Mouse (Mus musculus) v-Abl transformed pro-B cells (cell line): ENCODE results near the gene Usp36.

Experiments
- in situ Hi-C, 2 experiments: fragments of 400-800 bp; cut with MboI; formaldehyde crosslinking; loops; one replicate each; pipeline ENCODE4 v1.15.1; 2025; ENCODE audit not compliant: unreplicated experiment in 2 of 2

Usp36 gene

DNA sequence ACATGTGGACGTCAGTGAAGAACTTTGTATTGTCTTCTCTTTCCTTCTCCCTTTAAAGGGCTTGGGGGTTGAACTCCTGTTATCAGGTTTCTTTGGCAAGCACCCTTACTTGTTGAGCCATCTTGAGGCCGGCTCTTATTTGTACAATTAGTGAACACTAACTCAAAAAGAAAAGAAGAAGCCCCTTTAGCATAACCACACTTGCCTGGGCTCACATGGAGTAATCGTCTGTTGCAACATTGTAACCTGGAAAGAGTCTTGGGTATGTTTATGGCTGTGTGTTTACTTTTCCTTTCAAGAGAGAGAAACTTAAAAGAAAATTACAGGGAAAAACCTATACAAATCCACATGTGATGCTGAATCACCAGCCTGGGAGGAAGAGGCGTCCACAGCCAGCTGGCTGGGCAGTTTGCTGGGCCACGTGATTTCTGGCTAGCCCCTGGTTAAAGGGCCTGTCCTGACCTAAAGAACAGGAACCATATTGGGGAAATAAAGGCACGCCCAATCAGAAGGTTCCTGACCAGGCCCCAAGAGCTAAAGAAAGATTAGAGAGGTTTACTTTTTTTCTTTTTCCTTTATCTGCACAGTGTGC, 22.2 kb upstream of the Usp36 start:
- in situ Hi-C loops = loop anchor here in 1 of 2 experiments (25.0 kb wide), 1 partner anchor 925 kb away; no protein-coding TSS in a partner anchor

DNA sequence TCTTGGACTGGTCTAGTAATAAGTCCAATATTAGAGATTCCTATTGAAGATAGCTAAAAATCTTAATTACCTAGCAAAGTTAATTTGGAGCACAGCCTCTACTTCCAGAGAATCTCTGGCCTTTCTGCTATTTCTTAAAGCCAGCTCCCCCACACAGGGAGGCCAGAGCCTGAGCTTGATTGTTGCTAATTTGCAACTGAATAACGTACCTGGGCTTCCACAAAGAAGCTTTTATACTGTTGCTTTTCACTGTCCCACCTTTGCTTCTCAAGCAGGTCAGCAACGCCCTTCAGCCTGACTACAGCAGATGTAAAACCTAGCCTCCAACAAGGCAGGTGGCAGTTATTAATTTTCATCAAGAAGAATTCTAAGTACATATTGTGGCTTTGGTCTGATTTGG, 17.9 kb upstream of the Usp36 start:
- in situ Hi-C loops = loop anchor here in 1 of 2 experiments (25.0 kb wide), 1 partner anchor 921 kb away; no protein-coding TSS in a partner anchor

DNA sequence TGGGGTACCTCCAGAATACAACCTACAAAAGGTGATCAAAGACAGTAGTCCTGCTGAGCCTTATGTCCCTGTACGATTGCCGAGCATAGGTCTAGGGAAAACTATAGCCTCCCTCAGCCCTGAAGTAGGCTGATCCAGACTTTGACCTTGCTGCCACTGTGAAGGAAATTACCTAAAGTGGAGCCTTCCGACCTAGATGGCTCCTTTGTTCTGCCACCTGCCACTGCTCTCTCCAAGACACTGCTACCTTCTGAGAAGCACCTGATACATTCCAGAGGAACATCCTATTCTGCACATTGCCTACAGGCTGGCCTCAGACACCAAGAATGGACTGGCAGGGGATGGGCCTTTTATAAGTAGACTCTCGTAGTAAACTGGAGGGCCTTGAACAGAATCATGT, 13.9 kb upstream of the Usp36 start:
- in situ Hi-C loops = loop anchor here in 1 of 2 experiments (25.0 kb wide), 1 partner anchor 917 kb away; no protein-coding TSS in a partner anchor

DNA sequence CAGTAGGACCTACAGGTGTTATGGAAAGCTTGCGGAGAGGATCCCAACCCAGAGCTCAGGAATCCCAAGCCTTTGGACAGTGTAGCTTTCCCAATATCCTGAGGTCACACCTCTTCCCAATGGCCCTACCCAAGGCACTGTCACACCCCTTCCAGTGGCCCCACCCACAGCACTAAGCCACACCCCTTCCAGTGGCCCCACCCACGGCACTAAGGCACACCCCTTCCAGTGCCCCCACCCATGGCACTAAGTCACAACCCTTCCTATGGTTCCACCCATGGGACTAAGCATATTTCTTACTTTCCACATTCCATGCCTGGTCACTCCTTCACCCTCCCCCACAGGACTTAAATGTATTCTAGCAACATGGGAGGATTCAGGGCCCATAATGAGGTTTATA, 8.8 kb upstream of the Usp36 start:
- in situ Hi-C loops = no loop called here

DNA sequence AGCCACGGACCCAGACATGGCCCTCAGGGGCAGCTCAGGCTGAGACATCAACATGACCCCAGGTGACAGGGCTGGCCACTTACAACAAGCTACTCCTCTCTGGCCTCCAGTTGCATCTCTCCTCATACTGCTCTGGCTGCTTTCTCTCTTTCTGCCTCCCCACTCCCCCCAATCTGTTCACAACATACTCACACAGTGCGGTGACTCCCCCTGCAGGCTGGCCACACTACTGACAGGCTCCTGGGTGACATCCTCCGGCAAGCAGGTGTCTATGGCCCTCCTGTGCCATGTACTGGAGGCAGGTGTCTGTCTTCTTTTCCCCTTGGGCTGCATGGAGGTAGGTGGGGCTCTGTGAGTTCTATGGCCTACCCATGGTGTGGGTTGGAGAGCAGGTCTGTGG, 7.9 kb upstream of the Usp36 start:
- in situ Hi-C loops = no loop called here

DNA sequence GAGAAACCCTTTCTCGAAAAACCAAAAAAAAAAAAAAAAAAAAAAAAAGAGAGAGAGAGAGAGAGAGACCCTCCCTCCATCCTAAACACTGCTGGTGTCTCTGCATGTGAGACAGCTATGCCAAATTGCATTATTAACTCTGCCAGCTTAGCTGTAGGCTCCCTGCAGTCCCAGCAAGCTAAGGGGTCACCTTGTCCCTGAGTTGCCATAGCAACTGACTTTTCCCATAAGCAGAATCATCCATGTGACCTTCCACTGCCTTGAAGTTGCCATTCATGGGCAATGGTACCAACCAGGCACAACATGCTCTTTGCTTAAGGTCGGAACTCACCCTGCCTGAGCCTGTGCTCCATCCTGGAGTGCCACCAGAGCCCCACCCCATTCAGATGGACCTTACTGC, 5.0 kb upstream of the Usp36 start:
- in situ Hi-C loops = no loop called here

DNA sequence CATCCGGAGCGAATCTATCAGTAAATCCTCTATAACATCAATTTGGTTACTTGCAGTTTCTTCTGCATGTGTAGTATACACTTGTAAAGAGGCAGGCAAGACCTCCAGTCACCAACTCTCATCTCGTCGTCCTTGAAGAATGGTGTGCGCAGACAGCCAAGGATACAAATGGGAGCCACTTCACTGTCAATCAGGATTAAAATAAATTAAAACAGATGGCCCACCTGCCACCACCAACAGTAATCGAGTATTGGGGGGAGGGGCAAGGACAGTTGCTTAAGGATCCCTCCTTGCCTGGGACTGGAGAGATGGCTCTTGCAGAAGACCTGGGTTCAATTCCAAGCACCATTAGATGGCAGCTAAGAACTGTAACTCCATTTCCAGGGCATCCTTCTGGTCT, 2.6 kb upstream of the Usp36 start:
- in situ Hi-C loops = no loop called here

DNA sequence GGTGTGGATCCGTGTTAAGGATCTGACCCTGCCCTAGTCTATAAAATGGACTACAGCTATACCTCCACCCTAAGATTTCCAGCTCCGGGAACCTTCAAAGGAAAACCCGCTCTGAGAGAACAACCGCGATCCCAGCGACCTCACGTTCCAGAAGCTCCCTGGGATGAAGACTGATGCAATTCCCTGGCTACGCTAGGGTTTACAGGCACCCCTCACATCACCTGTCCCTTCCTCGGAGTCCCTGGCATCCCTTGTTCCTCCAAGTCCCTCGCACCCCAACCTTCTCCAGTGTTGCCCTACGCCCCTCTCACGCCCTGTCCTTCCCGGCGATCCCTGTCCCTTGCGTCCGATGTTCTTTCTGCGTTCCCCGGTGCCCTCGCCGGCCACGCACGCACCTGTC, 482 bp downstream of the Usp36 start:
- in situ Hi-C loops = no loop called here

DNA sequence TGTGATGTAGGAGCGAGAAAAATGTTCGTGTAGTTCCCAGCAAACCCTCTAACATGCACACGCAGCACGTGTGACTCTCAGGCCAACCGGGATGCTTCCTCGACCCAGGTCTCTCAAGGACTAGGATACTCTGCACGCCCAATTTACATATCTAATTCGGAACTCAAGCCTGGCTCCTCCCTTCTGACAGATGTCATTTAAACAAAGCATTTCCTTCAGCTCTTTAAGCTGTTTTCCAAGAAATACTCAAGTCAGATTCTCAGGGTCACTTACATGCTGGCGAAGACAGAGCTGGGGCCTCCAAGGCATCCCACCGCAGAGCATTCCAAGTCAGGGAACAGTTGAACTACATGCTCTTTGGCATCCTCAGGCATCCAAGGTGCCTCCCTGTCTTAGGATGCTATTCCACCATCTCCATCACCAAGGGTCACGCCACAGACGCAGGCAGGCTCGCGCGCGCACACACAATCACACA, 970 bp downstream of the Usp36 start:
- in situ Hi-C loops = no loop called here

DNA sequence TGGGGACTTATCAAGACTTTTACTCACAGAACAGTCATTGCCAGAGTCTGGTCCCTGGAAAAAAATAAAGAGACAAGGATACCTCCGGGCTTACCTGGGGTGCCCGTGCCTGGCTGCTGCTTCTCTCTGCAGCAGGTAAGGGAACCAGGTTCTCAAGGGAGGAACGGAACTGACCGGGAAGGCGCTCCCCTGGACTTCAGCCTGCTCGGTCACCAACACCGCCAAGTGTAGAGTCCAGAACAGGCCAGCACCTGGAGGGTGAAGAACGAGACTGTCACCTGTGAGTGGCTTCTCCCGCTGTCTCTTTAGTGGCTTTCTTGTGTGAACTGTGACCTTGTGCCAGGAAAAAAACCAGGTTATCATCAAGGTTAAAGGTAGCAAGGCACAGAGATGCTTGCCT, 2.5 kb downstream of the Usp36 start:
- in situ Hi-C loops = no loop called here

DNA sequence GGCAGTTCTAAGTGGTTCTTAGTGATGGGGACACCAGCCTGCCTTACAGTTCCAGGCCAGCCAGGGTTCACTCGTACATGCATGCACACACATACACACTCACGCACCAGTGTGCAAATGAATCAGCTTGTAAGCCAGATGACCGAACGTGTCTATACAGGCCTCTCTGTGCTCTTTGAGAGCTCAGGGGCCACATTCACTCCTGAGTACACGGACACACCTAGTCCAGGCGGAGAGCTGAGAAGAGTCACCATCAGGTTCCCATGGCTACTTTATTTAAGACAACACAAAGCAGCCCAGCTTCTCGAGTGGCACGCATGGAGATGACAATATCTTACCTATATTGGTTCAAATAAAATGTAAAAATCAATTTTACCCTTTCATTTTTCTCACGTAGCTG, 3.6 kb downstream of the Usp36 start:
- in situ Hi-C loops = no loop called here

DNA sequence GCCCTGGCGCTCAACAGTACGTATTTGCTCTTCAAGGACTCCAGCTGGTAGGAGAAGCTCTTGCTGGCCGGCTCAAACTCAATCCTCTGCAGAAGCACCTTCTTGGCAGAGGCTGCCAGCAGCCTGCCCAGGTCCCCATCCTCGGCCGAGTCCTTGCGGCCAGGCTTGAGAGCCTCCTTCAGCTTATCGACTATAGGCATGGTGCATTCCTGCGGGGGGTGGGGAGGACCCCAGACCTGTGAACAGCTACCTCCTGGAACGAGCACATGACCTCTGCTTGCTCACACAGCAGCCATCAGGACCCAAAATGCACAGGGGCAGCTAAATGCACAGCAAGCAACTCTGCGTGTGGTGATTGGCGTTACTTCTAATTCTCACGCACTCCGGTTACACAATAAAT, 4.3 kb downstream of the Usp36 start:
- in situ Hi-C loops = no loop called here

DNA sequence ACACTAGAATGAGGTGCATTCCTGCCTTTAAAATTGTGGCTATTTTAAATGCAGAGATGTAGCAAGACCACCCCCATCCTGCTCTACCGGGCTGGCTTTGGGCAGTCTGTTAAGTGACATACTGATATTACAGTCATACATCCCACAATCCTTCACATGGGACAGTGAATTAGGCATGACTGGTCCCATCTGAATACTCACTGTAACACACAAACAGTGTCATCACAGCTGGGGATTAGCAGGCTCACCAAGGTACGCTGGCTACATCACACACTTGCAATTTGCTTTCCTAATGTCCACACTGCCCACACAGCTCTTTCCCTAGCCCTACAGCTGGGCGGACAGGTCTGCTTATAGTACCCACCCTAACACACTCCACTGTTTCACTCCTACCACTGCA, 9.8 kb downstream of the Usp36 start:
- in situ Hi-C loops = no loop called here

DNA sequence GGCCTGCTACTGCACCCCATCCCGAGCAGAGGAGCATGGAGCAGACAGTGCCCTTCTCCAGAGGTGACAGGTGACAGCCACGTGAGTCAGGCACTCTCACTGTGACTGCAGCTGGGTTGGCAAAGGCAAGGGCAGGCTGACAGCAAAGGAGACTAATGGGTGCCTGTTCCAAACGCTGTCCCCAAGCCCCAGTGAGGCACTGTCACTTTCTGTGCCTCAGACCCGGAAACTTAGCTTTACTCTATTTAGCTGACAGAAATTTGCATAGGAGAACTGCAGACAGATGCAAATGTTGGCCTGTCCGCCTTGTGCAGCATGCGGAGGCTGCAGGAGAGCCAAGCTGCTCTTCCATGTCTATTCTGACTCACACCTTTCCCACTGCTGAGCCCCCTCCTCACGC, 13.7 kb downstream of the Usp36 start:
- in situ Hi-C loops = loop anchor here in 1 of 2 experiments (10.0 kb wide), 1 partner anchor 172 kb away; no protein-coding TSS in a partner anchor

DNA sequence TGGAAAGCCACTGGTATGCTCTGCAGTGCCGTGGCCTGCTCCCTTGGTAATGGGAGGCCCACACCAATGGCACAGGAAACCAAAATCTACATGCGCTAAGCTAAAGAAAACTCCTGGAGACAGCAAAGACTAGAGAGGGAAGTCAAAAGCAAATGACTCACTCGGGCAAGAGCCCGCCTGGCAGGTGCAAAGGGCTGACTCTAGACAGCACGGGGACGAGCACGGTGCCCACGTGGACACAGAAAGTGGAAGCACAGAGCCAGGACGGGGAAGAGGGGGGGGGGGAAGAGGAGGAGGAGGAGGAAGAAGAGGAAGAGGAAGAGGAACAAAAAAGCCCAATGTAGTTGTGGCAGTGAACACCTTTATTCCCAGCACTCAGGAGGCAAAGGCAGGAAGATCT, 15.0 kb downstream of the Usp36 start:
- in situ Hi-C loops = loop anchor here in 1 of 2 experiments (10.0 kb wide), 1 partner anchor 170 kb away; no protein-coding TSS in a partner anchor

DNA sequence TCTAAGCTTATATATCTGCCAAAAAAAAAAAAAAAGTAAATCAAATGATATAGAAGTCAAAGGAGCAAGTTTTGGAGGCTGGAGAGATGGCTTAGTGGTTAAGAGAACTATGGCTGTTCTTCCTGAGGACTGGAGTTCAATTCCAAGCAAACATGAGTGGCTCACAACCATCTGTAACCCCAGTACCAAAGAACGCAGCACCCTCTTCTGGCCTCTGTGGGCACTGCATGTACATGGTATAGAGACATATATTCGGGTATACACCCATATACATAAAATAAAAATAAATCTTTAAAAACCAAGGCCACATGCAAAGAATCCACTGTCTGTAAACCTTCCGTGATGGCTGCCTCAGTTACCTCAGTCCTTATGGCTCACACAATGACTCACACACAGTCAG, 20.2 kb downstream of the Usp36 start:
- in situ Hi-C loops = loop anchor here (10.0 to 25.0 kb wide), 3 partner anchors 95 to 408 kb away; partner anchors contain the start of genes Tha1 (in 1 of the 2) and Tmem235 (in 1 of the 2)

DNA sequence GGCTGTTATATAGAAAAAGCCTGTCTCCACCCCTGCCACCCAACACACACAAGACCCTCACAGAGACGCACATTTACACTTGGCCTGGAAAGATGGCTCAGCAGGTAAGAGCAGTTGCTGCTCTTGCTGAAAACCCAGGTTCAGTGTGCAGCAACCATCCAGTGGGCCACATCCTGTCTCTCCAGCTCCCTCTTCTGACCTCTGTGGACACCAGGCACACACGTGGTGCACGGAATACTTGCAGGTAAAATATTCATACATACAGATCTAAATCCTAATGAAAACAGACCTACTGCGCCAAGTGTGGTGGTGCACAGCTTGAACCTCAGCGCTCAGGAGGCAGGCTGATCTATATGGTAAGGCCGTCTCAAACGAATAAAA, 23.4 kb downstream of the Usp36 start:
- in situ Hi-C loops = loop anchor here in 1 of 2 experiments (10.0 to 25.0 kb wide), 2 partner anchors 92 to 404 kb away; partner anchors contain the start of genes Tha1 and Tmem235

DNA sequence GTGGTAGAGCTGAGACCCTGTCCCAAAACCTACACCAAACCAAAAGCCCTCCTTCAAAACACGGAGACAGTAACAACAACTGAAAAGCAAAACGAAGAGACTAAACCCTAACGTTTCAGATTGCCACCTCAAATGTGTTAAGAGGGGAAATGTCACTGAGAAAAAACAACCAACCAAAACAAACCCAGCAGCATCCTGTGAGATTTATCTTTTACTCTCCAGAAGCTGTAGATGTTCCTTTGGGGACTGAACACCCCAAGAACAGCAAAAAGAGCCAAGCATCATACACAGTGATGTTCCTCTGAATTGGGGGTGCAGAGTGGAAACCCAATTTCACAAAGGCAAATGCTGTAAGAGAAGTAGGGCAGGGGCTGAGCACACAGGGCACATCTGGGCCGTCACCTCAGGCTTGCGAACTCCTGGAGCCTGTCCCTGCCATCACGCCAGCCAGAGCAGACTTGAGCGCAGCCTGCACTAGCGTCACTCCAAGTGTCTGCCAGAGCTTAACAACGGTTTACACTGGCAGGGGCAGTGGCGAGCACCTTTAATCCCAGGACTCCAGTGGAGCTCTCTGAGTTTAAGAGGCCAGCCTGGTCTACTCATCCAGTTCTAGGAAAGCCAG, 23.9 kb downstream of the Usp36 start:
- in situ Hi-C loops = loop anchor here in 1 of 2 experiments (10.0 to 25.0 kb wide), 2 partner anchors 91 to 404 kb away; partner anchors contain the start of genes Tha1 and Tmem235

DNA sequence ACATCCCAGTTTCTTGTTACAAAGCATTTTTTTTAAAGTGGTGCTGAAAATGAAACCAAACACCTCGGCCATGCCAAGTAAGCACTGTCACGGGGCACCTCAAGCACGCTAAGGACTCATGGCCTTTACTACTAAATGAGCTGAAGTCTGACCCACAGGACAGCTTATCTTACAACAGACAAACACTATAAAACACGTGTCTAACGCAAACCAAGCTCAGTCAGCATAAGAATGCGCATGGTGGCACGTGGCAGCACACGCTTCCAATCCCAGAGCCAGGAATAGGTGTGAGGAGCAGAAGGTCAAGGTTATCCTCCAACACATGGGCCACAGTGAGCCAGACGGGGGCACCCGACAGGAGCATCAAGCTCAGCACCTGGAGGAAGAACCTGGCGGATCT, 24.4 kb downstream of the Usp36 start:
- in situ Hi-C loops = loop anchor here in 1 of 2 experiments (10.0 to 25.0 kb wide), 2 partner anchors 91 to 403 kb away; partner anchors contain the start of genes Tha1 and Tmem235

DNA sequence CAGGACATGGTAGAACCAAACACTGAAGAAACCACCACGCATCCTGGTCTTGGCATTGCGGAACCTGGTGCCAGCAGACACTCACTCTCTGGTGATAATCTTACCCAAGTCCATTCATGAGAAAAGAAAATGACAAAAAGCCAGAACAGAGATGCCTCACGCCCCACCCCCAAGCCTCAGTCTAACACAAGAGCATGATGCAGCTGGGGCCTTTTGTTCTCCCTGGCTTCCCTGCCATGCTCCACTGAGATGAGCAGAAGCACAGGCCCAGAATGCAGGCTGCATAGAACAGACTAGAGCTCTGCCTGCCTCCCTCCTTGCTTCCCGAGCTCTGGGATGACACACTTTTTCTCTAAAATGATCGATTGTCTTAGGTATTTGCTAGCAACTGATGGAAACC, 26.9 kb downstream of the Usp36 start:
- in situ Hi-C loops = loop anchor here in 1 of 2 experiments (10.0 to 25.0 kb wide), 2 partner anchors 88 to 401 kb away; partner anchors contain the start of genes Tha1 and Tmem235

DNA sequence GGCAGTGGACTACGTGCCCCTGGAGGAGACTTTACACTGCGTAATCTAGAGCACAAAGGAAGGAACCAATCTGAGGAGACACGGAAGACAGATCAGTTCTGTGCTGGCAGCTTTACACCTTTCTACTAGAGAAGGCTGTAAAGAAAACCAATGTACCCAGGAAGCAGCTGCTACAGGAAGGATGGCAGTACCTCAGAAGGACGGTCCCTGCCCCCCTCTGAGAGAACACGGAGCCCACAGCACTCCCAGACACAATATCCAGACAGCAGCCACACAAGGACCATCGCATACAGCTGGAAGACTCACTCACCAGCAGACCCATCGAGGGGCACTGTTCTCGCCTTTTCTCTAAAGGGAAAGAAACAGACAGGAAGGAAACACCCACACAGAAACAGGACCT, 30.0 kb downstream of the Usp36 start:
- in situ Hi-C loops = loop anchor here in 1 of 2 experiments (10.0 to 25.0 kb wide), 2 partner anchors 85 to 398 kb away; partner anchors contain the start of genes Tha1 and Tmem235
